Mouse (Mus musculus) megakaryocyte-erythroid progenitor cell, adult 5-6 weeks (primary cell): Measurements from ENCODE around the gene Zfp697. TPM values are rescaled to one million over a fixed set of nuclear protein-coding genes. Genes with fewer than 3 reads are reported as not detected.
"Not testable (repeated sequence)": the region's sequence is repeated elsewhere in the genome, so short reads cannot be mapped to it uniquely, and the experiment has no call there.

Experiments
- ATAC-seq: replicated peaks from 2 replicates; pipeline ENCODE4 v1.8.0; 2016; ENCODE audit warnings: mild to moderate bottlenecking, inconsistent platforms; ENCODE audit not compliant: severe bottlenecking, poor library complexity, low FRiP score, low TSS enrichment
- total RNA-seq, 2 experiments: library from RNA; stranded (forward) in 1 of 2; stranded (reverse) in 1 of 2; fragments of 200-1000, 215-1000 nt in 1 of 2; fragments of >200 nt in 1 of 2; fragmentation: Nextera tagmentation in 1 of 2; gene quantifications; 2 replicates each; pipeline ENCODE4 v1.2.3; 2014 to 2017

Gene Zfp697
- total RNA-seq, 2 experiments from 2014 or later: not detected

- ATAC-seq: no peak
These were observed 34.4 kb downstream of the Zfp697 start for GRCm38 (mm10) chr3:98416426-98417250.

GRCm38 (mm10) chr3:98417328-98417727, 35.1 kb downstream of the Zfp697 start:
- ATAC-seq: peak; percentile 75

GRCm38 (mm10) chr3:98418991-98419785, 36.9 kb downstream of the Zfp697 start:
- ATAC-seq: no peak

GRCm38 (mm10) chr3:98419786-98420070, 37.5 kb downstream of the Zfp697 start:
- ATAC-seq: no peak

GRCm38 (mm10) chr3:98422926-98423325, 40.7 kb downstream of the Zfp697 start:
- ATAC-seq: no peak

- no peak for ATAC-seq
These were observed 44.5 kb downstream of the Zfp697 start for GRCm38 (mm10) chr3:98426749-98427148.

DNA sequence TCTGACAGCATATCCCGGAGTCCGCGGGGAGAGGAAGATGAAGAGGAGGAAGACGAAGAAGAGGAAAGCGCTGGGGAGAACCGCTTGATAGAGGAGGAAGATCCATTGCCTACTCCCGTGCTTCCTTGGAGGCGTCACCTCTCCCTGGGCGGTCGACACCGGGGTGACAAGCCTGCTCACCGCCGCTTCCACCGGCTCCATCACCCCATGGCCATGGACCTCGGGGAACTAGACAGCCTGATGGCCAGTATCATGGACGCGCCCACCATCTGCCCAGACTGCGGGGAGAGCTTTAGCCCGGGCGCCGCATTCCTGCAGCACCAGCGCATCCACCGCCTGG, 45.0 kb downstream of the Zfp697 start:
- ATAC-seq: no peak; the same call in 1 of the 2 replicates

GRCm38 (mm10) chr3:98427600-98428448, 45.6 kb downstream of the Zfp697 start:
- peak; percentile 87 for ATAC-seq

DNA sequence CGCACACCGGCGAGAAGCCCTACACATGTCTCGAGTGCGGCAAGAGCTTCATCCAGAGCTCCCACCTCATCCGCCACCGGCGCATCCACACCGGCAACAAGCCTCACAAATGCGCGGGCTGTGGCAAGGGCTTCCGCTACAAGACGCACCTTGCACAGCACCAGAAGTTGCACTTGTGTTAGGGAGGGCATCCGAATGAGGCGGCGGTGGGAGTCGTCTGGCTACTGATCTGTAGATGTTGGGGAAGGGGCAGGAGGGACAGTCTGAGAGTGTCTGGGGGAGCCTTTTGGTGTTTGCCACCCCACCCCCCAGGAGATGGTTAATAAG, 46.2 kb downstream of the Zfp697 start:
- ATAC-seq: no peak

- no peak for ATAC-seq
These were observed 46.8 kb downstream of the Zfp697 start for GRCm38 (mm10) chr3:98428928-98429525.

GRCm38 (mm10) chr3:98434088-98434816, 52.0 kb downstream of the Zfp697 start:
- no peak for ATAC-seq

DNA sequence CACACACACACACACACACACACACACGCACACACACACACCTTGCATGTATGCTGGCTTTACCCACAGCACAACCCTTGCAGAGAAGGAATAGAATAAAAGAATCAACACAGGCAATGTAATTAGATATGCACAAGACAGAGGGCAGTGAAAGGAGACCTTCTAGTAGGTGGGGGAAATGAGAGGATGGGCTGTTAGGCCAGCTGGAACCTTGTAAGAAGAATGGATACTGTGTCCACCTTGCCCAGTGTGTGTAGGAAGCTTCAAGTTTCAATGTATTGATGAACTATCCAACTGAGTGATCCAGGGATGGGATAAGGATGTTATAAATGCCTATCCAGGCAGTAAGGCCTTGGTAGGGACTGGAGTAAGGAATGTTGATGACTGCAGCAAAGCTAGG, 52.8 kb downstream of the Zfp697 start:
- no peak for ATAC-seq

DNA sequence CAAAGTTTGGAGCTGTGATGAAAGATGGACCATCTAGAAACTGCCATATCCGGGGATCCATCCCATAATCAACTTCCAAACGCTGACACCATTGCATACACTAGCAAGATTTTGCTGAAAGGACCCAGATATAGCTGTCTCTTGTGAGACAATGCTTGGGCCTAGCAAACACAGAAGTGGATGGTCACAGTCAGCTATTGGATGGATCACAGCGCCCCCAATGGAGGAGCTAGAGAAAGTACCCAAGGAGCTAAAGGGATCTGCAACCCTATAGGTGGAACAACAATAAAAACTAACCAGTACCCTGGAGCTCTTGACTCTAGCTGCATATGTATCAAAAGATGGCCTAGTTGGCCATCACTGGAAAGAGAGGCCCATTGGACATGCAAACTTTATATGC, 60.0 kb downstream of the Zfp697 start:
- ATAC-seq: not testable (repeated sequence)

DNA sequence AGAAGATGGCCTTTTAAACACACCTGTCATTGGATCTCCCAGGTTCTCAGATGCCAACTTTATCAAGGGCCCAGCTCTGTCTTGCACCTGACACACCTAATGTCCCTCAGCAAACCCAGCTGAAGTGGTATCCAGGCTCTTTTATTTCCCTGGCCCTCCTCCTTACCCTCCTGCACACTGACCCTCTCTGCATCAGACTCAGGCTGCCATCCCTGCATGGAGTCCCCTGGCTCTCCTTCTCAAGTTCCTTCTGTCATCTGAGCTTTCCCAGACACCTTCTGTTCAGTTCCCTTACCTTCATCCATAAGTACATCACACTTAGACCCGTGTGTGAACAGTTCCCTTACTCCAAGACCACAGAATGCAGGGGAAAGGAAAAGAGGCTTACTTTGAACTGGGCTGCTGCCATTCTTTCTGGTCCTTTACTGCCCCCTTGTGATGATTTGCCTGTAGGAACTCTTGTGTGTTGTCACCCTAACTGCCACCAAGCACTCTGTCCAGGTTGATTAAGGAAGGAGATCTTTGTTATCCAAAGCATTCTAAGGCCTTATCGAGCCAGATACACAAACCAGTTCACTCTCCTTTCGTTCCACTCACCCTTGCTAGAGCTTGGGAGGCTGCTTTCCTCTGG, 61.0 kb downstream of the Zfp697 start:
- ATAC-seq: peak; percentile 80

DNA sequence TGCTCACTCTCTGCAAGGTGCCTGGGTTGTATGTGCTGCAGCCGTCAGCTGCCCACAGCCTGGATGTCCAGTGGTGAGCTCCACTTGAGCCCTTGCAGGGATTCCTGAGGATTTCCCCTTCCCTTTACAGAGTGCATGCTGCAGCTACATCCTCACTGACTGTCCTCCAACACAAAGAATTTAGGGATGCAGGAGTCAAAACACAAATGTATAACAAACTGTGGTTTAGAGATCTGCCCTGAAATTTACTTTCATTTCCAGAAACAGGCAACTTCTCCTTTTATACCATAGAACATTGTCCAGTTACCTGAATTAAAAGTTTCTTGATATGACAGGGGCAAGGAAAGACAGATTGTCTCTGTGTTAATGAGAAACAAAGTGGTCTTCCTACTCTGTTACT, 61.7 kb downstream of the Zfp697 start:
- ATAC-seq: not testable (repeated sequence)

GRCm38 (mm10) chr3:98453786-98454185, 71.5 kb downstream of the Zfp697 start:
- ATAC-seq: not testable (repeated sequence)

DNA sequence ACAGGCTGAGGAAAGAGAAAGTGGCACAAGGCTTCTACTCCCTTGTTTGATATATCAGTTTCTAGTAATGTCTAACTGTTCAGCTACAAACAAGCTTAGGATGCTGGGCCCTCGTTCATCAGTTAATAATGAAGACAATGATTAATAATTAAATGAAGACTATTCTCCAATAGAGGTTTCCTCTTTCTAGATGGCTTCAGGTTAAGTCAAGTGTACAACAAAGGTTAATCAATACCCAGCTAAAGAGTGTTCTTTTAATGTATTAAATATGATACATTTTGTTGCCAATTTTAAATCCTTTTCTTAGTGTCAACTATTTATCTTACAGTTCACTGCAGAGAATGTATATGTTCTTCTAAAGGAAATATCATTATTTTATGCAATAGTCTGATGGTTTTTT, 74.8 kb downstream of the Zfp697 start, which contains the start of gene Gm4450:
Gm4450 (minus strand) TSS at position 101 of the 400 bp plus-strand sequence.
- not testable (repeated sequence) for ATAC-seq

DNA sequence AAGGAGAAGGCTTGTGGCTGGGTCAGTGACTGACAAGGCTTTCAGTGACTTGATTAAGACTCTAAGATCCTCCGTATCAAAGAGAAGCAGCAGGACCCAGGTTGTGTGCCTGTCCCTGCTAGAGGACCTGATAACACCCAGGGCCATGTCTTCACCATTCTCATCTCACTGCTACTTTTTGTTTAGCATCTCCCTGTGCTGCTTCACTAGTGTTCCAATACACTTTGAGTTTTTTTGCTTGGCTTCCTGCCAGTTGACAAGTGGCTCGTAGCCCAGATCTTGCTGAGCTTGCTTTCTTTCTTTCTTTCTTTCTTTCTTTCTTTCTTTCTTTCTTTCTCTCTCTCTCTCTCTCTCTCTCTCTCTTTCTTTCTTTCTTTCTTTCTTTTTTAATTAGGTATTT, 87.1 kb downstream of the Zfp697 start:
- ATAC-seq: not testable (repeated sequence)

DNA sequence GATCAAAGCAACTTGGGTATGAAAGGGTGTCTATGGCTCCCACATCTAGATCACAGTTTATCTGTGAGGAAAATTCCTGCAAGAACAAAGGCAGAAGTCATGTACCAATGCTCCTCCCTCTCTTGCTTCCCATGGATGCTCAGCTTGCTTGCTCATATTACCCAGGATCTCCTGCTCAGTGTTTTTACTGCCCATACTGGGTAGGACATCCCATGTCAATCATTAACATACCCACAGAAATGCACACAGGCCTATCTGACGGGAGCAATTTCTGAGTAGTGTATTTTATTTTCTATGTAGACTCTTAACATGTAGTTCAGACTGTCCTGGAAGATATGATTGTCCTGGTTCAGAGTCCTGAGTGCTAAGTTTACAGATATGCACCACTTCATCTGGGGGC, 88.8 kb downstream of the Zfp697 start:
- not testable (repeated sequence) for ATAC-seq
